Mouse (Mus musculus): ENCODE data around the gene A230072I06Rik.

The A230072I06Rik gene

DNA sequence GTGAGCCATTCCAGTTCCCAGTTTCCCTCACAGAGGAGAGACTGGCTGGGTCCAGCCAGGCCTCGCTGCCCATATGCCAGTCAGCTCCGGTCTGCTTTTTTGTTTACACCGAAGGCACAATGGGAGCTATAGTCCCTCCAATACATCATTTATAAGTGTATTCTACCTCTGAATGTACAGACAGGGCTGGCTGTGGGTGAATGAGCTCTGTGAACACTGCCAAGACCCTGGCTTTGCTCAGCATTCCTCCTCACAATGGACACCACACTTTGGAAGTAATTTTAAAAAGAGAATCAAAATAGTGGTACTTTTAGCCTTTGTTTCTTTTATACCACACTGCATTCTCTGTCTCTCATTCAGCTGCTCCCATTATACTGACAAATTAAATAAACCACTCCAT is 44.6 kb downstream of the A230072I06Rik start:
- no peak for DNase-seq (ENCODE audit: low read depth, low spot score)

DNA sequence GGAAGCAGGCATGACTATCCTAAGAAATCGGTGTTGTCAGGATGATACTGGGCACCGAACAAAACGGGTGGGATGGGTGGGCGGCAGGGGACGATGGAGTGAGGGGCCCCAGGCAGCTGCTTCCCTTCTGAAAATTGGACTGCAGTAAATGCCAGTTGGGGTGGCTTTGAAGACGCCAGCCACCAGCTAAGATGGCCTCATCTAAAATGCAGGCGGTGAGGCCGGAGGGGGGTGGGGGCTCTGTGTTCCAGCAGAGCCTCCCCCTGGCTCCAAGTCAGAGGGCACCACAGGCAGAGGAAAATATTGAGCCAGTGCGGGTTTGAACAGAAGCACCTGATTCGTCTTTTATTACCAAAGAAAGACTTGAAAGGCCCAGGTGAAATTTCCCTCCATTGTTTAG is 45.9 kb downstream of the A230072I06Rik start:
- DNase-seq (ENCODE audit: low read depth, low spot score): no peak

DNA sequence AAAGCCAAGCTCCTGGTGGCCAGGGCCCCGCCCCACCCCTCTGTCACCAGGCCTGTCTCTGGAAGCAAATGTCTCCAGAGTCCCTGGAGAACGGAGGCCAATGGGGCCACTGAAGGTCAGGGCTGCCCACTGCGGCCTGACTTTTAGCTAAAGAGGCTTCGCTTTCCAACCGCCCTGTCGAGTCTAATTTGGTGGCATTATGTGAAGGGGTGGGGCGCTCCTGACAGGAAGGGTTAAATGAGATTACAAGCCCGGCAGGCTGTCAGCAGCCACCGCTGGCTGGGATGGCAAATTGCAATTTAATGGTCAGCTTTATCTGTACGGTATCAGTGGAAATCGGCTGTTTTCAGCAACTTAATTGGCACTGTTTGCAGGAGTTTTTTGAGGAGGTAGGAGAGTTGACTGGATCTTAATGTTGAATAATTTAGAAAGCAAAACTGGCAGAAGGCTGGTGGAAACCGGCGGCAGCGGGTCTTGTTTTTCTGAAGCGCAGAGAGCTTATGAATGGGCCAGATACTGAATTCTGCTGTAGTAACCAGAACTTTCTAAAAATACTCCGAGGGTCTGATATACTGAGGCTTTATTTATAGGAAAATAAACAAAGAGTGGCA is 46.5 kb downstream of the A230072I06Rik start:
- DNase-seq (ENCODE audit: low read depth, low spot score): no peak

DNA sequence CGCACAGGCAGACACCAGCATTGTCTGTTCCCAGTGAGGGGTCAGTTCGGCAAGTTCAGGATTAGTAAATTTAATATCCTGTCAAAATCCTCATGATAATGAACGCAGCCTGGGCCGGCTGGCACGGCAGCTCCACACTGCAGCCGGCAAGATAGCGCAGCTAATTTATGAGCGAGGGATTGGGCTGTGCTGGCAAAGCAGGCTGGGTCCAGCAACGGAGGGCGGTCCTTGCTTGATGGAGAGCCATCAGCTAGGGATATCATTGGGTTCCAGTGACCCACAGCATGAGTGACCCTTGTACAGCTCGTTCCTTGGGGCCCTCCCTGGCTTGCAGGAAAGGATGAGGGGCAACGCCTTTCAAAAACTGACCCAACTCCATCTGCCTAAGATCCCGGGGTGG is 48.6 kb downstream of the A230072I06Rik start:
- DNase-seq (ENCODE audit: low read depth, low spot score): no peak

DNA sequence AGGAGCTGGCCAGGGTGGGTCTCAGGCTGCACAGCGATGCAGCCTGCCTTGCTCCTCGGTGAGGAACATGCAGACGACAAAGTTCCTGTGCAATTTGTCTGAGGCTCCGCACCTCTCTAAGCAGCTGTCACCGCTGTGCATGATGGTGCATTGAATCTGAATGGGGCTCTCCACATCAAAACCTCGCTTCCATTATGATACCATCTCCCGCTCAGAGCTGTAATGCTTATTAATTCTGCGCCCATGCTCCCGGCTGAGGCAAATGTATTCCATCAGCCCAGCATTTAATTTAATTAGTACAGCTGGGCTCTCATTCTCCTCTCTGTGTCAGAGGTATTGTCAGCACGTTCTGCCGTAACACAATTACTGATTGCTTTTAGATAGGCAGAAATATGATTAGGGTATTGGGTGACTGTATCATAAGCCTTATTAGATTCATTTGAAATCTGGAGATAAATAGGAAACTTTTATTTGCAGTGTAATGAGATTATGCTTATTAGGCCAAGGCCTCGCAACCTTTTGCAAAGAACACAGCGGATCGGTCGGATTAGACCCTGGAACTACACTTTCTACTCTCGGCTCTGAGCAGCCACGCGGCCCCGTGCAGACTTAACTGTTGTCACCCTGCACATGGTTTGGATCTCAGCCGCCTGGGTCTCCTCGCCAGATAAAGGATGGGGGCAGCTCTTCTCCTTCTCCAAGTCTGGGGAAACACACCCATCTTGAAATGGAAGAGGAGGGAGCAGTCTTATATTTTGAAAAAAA is 49.3 kb downstream of the A230072I06Rik start:
- no peak for DNase-seq (ENCODE audit: low read depth, low spot score)

DNA sequence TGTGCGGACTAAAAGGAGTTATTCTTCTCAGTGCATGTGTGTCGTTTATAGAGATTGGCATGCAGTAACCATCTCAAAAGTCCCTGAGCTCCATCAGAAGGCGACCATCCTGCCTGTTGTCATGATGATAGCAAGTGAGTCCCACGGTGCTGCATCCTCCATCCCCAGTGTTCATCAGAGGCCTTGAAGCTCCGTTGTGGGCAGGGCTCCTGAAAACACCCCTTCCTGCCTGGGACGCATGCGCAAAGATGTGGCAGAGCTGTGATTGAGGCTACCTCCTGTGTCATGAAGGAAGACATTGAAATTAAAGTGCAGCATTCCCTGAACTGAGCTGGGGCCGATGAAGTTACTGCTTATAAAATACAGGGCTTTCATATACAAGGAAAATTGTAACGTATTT is 49.9 kb downstream of the A230072I06Rik start:
- no peak for DNase-seq (ENCODE audit: low read depth, low spot score)

DNA sequence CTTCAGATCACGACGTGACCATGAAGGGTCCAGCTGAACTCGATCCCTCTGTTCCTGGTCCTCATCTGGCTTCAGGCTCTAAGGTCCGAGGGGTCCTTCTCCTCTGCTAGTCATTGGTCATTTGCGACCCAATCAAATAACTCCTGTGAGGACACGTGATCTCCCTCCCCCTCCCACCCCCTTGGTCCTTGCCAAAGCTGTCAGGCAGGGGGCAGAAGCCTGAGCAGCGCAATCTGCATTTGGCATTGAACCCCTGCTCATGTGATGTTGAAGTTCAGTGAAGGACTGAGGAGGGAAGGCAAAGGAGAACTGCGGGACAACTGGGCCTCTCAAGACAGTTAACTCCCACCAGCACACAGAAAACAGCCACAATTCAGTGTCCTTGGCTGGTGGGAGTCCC is 51.4 kb downstream of the A230072I06Rik start:
- DNase-seq (ENCODE audit: low read depth, low spot score): no peak

Measured in embryo, embryonic 11.5 days (tissue).